Mouse (Mus musculus): ENCODE measurements at regions not wholly inside any gene's neighbourhood (a gene's known extent, or its start where the extent isn't known, plus 50 kb on each side); places are given as distances from the start of the nearest gene placed in this dataset.

DNA sequence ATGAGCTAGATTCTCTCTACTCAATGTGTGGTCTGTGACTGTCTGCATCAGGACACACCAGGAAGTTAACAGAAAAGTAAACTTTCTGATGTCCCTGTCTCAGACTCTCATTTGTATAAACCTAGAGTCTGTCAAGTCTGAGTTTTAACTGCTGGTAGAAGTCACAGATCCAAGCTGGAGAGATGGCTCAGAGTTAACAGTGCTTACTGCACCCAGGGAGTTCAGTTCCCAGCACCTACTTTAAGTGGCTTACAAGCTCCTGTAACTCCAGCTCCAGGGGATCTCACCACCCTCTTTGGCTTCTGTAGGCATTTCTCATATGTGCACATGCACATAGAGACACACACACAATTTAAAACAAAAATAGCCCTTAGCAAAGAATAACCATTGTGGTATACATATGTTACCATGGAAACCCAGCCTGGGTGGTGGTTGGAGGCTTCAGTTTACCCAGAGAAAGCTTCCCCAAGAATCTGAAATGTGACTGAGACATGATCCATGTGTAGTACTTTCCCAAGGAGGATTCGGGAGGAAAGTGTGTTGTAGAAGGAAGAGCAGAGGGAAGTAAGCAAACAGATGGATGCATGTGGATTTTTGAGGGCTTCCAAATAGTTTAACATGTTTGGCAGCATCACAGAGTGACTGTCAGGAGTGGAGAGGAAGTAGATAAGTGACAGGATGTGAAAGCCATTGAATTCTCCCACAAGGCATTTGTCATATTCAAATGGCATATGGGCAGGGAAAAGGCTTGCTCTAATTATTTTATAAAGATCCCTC lies 1279.8 kb downstream of the Slc22a22 start:
- intact Hi-C loops (cut with DNase I), result no loop called here
- DNase-seq, result no peak

DNA sequence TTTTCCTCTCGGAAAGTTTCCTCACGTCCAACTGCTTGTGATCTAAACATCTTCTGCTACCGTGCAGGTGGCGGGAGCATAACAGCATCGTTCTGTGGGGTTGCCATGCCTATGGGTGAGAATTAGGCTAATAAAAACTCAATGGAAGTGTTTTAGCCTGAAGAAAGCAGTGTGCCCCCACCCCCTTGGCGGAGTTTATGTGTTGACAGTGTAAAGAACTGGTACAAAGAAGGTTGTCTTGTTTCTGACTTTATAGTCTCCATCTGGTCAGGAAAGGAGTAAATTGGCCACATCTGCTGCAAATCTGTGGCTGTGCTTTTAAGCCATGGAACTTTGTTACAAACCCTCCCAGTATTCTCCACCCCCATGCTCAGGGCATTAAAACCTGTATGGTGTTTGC lies 1311.2 kb downstream of the Slc22a22 start:
- intact Hi-C loops (cut with DNase I), result no loop called here
- DNase-seq, result no peak

DNA sequence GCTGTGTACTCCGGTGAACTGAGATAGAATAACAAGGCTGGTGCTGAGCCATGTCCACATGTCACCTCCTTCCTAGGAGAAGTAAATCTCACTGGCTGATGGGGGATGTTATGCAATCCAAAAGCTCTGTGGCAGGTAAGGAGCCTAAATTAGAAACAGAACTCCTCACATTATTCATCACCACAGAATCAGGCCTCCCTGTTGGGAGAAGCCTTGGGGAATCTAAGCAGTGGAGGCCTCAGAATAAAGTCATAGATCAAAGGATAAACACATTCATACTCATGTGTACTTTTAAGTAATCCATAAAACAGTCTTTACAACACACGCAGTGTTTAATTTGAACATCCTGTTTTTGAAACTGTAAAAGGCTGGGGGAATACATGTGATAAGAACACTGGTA lies 1318.7 kb downstream of the Slc22a22 start:
- intact Hi-C loops (cut with DNase I), result no loop called here
- DNase-seq, result no peak

DNA sequence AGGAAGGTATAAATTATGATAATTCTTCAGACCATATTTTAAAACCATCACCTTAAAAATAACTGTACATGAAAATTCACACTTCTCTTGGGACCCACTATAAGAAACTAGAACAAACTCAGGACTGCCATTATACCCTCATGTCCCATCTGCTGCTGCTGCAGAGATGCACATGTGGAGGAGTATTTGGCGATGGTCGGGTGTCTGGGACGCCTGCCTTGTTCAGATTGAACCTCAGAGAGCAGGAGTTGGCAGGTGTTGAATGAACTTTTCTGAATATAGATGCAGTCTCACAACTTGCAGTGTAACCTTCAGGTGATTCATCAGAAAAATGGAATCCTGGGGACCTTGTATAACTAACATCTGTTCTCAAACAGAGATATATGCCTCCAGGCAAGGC lies 1338.0 kb downstream of the Slc22a22 start:
- no peak for DNase-seq
- intact Hi-C loops (cut with DNase I), result no loop called here

DNA sequence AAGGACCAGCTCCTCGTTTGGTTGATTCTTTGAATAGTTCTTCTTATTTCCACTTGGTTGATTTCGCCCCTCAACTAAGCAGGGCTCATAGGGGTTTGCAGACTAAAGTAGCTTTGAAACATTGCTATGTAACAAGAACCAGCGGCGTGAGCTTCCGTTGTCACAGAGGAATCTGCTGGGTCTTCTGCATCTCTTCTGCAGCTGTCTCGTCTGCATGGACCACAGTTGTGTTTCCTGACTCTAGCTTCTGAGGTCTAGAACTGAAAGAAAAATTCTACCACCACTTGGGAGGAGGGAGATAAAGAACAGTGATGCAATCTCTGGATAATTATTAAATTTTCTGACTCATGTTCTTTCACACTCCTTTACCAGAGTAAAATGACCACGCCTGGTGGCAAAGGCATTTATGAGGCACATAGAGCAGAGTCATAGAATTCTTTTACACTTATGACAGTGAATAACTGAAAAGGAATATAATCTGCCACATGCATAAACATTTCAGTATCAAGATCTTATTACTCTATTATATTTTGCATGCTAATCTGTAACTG lies 1340.9 kb downstream of the Slc22a22 start:
- intact Hi-C loops (cut with DNase I), result no loop called here
- DNase-seq, result no peak

DNA sequence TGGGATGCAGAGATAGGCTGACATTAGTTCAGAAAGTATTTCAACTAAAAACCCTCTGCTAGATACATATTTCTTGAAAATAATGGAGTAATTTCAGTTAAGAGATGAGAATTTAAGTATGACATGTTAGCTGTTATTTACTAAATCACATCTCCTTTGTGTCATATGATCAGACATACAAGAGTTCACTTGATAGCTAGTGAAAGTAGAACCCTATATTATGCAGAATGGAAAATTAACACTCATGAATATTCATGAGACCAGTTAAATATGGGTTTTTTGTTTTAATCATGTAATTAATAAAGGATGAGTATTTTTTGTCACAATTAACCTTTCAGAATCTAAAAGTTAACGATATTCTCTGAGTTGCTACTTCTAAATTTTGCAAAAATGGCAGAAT lies 1349.4 kb downstream of the Slc22a22 start:
- no peak for DNase-seq
- intact Hi-C loops (cut with DNase I), result no loop called here

DNA sequence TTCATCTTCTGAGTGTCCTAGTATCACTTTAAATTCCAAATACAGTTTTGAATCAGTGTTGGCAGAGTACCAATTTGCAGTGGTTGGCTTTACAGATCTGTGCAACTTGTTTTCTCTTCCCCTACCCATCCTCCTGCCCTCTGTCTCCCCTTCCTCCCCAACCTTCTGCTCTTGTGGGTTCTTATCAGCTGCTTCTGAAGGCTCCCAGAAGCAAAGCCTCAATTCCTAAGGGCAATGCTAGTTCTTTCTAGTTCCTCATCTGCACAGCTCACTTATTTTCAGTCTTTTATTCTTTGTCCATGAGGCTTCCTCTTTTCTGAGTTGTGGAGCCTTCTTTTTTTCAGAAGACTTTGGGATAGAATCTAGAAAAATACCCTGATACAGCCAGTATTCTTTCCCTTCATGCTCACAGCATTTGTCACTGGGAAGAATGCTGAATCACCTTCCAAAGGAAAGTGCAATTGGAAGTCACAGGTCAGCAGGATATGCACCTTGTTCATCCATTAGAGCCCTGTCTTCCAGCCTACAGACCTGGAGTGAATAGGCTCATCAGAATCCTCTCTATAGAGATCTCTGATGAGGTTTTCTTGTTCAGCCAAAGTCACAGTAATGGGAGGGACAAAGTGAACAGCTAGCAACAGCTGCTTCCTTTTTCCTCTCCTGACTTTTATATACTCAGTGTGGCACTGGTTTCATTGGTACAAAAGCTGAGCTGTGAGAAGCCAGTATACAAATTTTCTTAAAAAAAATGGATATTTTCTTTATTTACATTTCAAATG lies 1357.9 kb downstream of the Slc22a22 start:
- DNase-seq, result no peak
- intact Hi-C loops (cut with DNase I), result no loop called here

DNA sequence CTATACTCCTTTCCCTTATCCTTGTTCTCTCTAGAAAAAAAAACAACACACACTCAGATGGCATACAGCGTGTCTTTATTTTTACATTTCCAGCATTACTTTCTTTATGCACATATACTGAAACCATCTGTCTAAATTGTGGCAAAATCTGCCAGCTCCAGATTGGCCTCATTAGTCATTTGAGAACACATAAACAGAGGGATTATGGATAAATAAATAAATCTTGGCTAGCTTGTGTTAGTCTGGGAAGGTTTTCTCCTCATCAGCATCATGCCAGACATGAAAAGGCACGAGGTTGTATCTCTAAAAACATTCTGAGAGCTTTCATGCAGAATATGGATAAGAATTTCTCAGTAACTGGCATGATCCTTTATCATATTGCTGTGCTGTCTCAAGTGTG lies 1369.1 kb downstream of the Slc22a22 start:
- intact Hi-C loops (cut with DNase I), result no loop called here
- DNase-seq, result no peak

DNA sequence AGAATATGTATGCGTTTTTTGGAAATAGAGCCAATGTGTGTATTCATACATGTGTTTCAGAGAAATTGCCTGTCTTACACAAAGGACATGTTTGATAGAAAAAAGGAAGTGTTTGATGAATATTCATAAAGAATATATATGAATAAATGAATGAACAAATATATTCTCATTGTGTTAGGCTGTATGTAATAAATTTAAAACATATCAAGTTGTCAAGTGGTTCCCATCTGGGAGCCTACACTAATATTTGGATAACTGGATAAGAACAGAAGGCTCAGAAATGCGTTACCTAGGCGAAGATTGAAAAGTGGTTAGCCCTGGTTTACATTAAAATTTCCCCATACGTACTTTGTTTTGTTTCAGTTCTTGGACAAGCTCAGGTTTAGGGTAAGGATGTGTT lies 1369.7 kb downstream of the Slc22a22 start:
- no peak for DNase-seq
- intact Hi-C loops (cut with DNase I), result no loop called here

DNA sequence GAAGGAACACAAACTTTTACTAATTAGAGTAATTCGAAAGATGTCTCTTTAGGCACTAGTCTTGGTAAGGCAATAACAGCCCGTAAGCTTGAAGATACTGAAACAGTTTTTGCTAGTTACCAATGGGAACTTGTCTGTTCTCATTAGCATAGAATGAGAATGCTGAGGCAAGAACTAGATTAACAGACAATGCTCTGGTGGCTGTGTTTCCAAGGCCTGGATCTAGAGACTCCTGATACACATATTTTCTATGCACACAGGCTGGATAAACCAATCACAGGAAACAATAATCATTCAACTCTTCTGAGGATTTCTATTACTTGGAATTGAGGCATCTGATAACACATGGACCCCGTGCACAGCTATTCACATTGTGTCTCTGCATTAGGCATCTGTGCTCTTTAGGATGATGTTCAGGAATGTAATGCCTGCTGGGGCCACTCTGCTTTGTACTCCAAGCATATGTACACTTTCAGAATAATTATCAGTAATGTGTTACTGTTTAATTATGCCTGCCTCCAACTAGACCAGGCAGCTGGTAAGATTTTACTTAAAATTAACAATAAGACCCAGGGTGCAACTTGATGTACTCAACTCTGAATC lies 1377.2 kb downstream of the Slc22a22 start:
- DNase-seq, result no peak
- intact Hi-C loops (cut with DNase I), result no loop called here

DNA sequence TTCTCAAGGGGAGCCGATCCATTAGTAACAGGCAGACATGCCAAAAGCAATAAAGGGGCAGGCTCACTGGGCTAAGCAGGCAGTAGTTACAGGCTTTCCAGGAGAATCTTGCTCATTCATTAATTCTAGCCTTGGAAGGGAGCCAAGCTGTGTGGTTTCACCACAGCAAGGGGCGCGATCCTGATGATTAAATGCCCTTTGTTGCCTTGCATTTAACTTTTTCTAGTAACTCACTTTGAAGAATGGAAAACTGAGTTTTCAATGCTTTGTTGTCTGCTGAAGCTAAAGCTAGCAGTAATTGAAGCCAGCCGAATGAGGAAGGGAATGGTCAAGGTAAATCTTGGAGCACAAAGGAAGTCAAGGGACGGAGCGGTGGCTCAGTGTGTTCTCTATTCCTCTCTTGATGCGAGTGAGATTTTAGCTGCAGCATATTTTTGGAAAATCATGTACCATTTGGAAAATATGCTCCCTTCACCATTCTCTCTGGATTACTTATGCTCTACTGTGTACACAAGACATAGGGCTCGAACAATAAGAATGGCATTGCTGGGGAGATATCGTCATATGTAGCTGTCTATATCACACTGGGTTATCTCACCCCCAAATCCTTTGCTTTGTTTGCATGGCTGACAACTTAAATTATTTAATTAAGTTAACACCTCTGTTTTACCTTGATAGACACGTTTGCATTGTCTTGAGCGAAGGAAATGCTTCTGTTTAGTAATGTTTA lies 1399.4 kb downstream of the Slc22a22 start:
- DNase-seq, result no peak
- intact Hi-C loops (cut with DNase I), result no loop called here

DNA sequence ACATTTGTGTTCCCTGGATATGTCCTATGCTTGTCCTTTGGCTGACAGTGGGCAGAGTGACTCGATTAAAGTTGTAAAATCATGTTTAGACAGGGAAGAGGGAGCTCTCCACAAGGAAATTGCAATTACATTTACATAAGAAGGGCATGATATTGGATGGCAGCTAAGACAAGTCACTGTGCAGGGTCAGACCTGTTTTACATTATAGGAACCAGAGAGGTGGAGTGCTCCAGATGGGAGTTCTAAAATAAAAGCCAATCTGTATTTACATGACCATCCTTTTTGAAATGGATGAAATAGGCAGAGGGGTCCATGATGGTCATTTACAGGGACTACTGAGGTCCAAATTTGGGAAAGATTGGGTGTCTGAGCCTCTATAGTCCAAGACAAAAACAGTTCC lies 1400.3 kb downstream of the Slc22a22 start:
- intact Hi-C loops (cut with DNase I), result no loop called here
- DNase-seq, result no peak

DNA sequence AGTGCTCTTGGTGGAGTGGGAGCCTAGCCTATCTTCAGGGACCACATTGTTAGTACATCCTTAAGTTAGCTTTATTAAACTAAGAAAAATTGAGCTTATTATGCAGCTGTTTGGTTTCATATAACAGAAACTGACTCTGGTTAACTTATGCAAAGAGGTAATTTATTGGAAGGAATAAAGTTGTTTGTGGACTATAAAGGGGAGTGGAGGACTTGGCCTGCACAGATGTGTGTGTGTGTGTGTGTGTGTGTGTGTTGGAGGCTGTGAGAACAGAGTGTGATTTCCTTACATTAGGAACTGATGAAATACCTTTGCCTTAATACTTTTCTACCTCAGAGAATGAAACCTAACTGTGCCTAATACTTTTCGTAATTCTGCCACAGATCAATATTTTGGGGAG lies 1400.7 kb downstream of the Slc22a22 start:
- intact Hi-C loops (cut with DNase I), result no loop called here

DNA sequence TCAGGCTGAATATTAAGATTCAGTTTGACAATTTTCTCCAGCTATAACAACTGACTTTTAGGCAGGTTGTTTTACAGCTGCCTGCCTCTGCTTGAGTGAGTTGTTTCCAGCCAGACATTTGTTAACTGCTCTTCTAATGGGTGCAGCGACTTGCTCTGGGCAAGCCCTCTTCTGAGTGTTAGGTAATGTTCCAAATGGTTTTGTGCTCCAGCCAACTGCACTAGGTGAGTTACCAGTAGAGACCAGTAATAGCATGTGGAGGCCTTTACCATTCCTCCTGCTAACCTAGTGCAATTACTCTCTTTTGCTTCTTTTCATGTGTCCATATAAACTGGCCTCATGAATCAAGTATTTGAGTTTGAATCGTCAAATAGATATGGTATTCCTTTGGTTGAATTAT lies 1407.9 kb downstream of the Slc22a22 start:
- intact Hi-C loops (cut with DNase I), result loop anchor here (10.0 kb wide), 1 partner anchor 1435 kb away; no protein-coding TSS in a partner anchor
- no peak for DNase-seq

More for the DNA sequence above, 1400.7 kb downstream of the Slc22a22 start:
- DNase-seq, result no peak

DNA sequence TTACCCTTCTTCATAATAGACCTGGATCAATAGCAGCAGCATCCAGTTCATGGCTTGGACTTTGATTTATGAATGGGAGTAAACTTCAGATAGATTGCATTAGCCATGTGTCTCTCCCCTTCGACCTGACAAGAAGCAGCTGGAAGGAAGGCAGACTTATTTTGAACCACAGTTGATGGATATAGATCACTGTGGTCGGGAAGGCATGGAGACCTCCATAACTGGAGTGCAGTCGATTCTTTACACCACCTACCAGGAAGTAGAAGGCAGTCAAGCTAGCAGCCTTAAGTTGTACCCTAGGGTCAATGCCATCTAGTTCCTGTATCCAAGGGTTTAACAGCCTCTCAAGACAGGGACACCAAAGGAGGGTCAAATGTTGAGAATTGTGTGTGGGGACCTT lies 1410.2 kb downstream of the Slc22a22 start:
- DNase-seq, result no peak
- intact Hi-C loops (cut with DNase I), result loop anchor here (10.0 kb wide), 1 partner anchor 1438 kb away; no protein-coding TSS in a partner anchor

DNA sequence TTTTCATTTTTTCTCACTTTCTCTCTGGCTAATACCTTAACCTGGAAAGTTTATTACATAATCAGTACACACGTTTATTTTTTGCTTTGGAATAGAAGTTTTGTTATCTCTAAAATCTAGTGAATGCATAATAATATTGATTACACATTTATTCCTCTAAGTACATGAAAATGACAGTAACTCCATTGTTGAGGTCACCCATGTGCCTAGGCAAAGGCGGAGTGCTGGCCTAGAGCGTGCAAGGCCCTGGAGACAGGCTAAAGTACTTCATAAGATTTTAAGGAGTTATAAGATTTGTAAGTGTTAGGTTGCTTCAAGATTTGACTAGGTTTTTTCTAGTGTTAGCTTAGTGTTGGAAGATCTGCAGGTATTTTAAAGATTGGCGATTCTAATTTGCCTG lies 1410.9 kb downstream of the Slc22a22 start:
- no peak for DNase-seq
- intact Hi-C loops (cut with DNase I), result loop anchor here (10.0 kb wide), 1 partner anchor 1438 kb away; no protein-coding TSS in a partner anchor

DNA sequence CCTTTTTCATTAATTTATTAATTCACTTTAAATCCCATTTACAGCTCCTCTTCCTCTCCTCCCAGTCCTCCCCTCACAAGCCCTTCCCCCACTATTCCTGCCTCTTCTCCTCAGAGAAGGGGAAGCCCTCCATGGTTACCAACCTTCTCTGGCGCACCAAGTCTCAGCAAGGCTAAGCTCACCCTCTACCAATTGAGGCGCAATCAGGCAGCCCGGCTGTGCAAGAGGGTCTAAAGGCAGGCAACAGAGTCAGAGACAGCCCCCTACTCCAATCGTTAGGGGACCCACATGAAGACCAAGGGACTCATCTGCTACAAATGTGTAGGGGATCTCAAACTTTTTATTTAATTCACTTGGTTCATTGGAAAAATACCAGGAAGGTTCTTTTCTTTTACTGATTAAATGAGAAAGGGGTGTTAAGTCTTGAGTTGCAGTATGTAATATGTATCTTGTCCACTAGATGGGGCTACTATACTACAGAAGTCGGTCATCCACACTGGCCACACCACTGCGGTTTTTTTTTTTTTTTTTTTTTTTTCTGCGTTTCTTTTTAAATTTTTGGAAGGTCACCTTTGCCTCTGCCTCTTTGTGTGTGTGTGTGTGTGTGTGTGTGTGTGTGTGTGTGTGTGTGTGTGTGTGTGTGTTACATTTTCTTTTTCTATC lies 1411.4 kb downstream of the Slc22a22 start:
- DNase-seq, result no peak
- intact Hi-C loops (cut with DNase I), result loop anchor here (10.0 kb wide), 1 partner anchor 1439 kb away; no protein-coding TSS in a partner anchor

DNA sequence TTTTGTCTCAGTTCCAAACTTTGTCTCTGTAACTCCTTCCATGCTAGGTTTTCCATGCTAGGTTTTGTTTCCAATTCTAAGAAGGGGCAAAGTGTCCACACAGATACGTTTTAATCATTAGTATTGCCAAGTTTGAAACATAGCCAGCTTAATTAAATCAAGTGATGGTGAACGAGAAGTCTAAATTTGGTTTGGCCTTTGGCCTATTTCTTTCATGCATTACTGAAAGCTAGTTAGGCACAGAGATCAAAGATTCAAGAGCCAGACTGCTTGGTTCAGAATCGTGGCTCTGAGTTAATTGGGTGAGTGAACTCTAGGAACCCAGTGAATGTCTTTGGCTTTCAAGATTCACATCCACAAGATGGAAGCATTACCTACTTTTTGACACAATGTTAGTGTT lies 1414.8 kb downstream of the Slc22a22 start:
- intact Hi-C loops (cut with DNase I), result loop anchor here (10.0 kb wide), 1 partner anchor 1442 kb away; no protein-coding TSS in a partner anchor
- DNase-seq, result no peak

DNA sequence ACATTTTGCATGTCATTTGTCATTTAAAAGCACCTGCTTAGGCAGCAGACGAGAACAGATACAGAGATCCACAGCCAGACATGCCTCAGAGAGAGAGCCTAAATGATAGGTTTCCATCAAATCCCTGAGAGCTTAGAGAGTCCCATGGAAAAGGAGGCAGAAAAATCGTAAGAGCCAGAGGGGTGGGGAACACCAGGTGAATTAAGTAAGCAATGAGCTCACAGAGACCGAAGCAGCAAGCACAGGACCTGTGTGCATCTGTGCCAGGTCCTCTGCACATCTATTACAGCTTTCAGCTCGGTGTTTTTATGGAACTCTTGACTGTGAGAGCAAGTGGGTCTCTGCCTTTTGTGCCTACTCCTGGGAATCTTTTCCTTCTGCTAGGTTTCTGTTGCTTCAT lies 1416.1 kb downstream of the Slc22a22 start:
- intact Hi-C loops (cut with DNase I), result loop anchor here (10.0 kb wide), 1 partner anchor 1443 kb away; no protein-coding TSS in a partner anchor
- DNase-seq, result no peak

DNA sequence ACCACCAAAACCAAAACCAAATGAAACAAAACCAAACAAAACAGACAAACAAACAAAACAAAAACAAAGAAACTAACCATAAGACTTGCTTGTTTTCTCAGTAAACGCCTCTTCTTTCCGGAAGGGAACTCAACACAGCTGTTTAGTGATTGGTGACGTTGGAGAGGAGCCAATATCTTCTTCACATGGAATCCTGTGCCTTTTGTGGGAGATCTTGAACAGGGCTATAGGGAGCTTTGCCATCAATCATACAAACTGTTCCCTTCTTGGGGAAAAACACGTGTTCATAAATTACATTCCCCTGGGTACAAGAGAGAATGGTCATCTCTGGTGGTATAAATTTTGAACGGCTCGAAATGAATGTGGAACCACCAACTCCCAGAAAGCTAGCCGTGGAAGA lies 1426.7 kb downstream of the Slc22a22 start:
- no peak for DNase-seq
- intact Hi-C loops (cut with DNase I), result no loop called here
